Mouse (Mus musculus) urinary bladder, postnatal 10 days (tissue): Measurements from ENCODE around the gene Bcl2l12.
A peak's percentile ranks its signal among the peaks of the same experiment; 100 is the strongest.

ENCODE experiments used
- DNase-seq: peaks from one replicate; pipeline ENCODE4 v3.0.0; 2022; ENCODE audit warnings: low spot score

The Bcl2l12 gene

GRCm38 (mm10) chr7:44959281-44959680 lies 39.2 kb downstream of the Bcl2l12 start:
- no peak for DNase-seq

DNA sequence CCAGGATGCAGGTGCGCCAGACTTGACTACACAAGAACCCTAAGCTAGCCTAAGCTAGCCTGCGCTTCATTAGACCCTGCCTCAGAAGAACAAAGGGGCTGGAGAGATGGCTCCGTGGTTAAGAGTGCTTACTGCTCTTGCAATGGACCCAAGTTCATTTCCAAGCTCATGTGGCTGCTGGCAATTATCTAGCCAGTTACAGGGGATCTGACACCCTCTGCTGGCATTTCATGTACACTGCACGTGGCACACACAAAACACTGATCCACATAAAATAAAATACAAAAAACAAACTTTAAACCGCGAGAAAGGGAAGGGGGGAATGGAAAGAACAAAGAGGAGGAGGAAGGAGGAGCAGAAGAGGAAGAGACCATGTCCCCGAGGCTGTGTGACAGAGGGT lies 40.3 kb downstream of the Bcl2l12 start:
- DNase-seq: no peak

GRCm38 (mm10) chr7:44957183-44957835 lies 41.2 kb downstream of the Bcl2l12 start:
- DNase-seq: no peak

GRCm38 (mm10) chr7:44956266-44956665 lies 42.2 kb downstream of the Bcl2l12 start:
- no peak for DNase-seq

DNA sequence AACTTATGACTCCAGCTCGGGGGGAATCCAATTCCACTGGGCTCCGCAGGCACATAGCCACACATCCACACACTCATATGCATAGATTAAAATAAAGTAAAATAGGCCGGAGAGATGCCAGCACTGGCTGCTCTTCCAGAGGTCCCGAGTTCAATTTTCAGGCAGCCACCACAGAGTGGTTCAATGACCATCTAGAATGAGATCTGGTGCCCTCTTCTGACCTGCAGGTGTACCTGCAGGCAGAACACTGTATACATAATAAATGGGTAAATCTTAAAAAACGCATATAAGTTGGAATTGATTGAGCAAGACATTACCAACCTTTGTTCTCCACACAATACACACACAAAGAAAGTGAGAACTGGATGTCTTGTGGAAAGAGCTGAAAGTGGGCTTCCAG lies 42.9 kb downstream of the Bcl2l12 start:
- no peak for DNase-seq

DNA sequence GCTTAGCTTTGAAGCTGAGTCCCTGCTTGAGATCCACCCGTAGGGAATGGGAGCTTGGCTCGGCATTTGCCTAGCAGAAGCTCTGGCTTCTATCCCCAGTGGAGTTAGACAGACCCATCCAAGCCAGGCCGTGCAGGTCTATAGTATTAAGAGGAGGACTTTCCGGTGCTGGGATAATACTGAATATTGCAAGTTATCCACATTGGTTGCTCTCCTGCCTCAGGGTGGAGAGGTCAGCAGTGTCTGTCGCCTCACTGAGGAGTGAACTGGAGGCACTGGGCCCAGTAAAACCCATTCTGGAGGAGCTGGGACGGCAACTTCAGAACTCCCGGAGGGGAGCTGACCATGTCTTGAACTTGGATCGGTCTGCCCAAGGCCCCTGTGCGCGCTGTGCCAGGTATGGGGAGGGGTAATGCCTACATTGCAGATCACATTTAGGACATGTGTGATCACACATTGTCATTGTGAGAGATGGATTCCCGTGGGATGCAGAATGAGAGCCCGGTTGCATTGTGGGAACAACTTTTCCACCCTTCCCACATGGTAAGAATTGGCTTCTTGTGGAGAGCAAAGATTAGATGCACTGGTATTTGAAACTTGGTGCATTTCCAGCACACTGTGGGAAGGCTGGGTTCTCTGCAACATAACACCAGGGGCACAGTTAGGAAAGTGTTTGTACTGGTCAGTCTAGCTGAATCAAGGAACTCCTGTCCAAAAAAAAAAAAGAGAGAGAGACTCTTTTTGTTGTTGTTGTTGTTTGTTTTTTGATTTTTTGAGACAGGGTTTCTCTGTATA lies 44.2 kb downstream of the Bcl2l12 start:
- DNase-seq: no peak

DNA sequence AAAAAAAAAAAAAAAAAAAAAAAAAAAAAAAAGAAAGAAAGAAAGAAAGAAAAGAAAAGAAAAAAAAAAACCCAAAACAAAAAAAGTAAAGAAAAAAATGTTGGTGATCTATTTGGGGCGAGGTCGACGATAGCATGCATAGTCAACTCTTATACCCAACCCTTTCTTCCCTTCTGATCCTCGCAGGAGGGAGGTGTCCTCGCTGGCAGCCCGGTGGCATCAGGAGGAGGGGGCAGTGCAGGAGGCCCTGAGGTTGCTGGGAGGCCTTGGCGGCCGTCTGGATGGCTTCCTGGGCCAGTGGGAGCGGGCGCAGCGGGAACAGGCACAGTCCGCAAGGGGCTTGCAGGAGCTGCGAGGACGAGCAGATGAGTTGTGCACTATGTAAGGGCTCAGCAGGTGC lies 45.0 kb downstream of the Bcl2l12 start:
- no peak for DNase-seq

GRCm38 (mm10) chr7:44952611-44953306 lies 45.8 kb downstream of the Bcl2l12 start:
- DNase-seq: peak; percentile 76

- DNase-seq: no peak
Observed at GRCm38 (mm10) chr7:44951960-44952359, 46.6 kb downstream of the Bcl2l12 start.

- DNase-seq: no peak
Observed at GRCm38 (mm10) chr7:44949922-44950321, 48.6 kb downstream of the Bcl2l12 start.

GRCm38 (mm10) chr7:44942904-44943303 lies 55.6 kb downstream of the Bcl2l12 start, which contains the start of gene Tsks:
Tsks (plus strand) TSS chr7:44943204.
- DNase-seq: no peak
